Mouse (Mus musculus) kidney, embryonic 15.5 days (tissue): ENCODE results near the gene Hist1h1e. TPM values are rescaled to one million over a fixed set of nuclear protein-coding genes. Genes with fewer than 3 reads are reported as not detected.
"Not testable (repeated sequence)": the region's sequence is repeated elsewhere in the genome, so short reads cannot be mapped to it uniquely, and the experiment has no call there.

Source experiments
- ATAC-seq: fragments of 200-750 bp; cut with Nextera tagmentation; replicated peaks from 2 replicates; pipeline ENCODE4 v1.8.0; 2017; ENCODE audit warnings: moderate TSS enrichment; ENCODE audit not compliant: low FRiP score
- H3K27ac ChIP-seq: fragments of 300-500 bp; sonication (generic); 2 replicates; pipeline ENCODE4 v1.5.1; 2015; ENCODE audit warnings: mild to moderate bottlenecking, inconsistent platforms
- H3K27me3 ChIP-seq: fragments of 300-500 bp; sonication (generic); 2 replicates; pipeline ENCODE4 v1.6.1; 2015; ENCODE audit warnings: inconsistent platforms
- H3K36me3 ChIP-seq: fragments of 300-500 bp; sonication (generic); 2 replicates; pipeline ENCODE4 v1.6.1; 2015; ENCODE audit warnings: inconsistent platforms
- H3K4me1 ChIP-seq: fragments of 300-500 bp; sonication (generic); 2 replicates; pipeline ENCODE4 v1.6.1; 2015; ENCODE audit warnings: inconsistent platforms
- H3K4me2 ChIP-seq: fragments of 300-500 bp; sonication (generic); 2 replicates; pipeline ENCODE4 v1.6.1; 2015; ENCODE audit warnings: moderate library complexity, mild to moderate bottlenecking, inconsistent platforms
- H3K4me3 ChIP-seq: fragments of 300-500 bp; sonication (generic); replicated peaks from 2 replicates; pipeline ENCODE4 v1.5.1; 2015; ENCODE audit warnings: mild to moderate bottlenecking, inconsistent platforms
- H3K9ac ChIP-seq: fragments of 300-500 bp; sonication (generic); 2 replicates; pipeline ENCODE4 v1.6.1; 2015; ENCODE audit warnings: mild to moderate bottlenecking, inconsistent platforms
- H3K9me3 ChIP-seq: fragments of 300-500 bp; sonication (generic); replicated peaks from 2 replicates; pipeline ENCODE4 v1.6.1; 2016; ENCODE audit warnings: inconsistent platforms
- WGBS: fragments of 180-500 bp; shearing (Covaris S2); methylation state at CpG from one replicate; pipeline ENCODE4 v1.1.7; 2015; ENCODE audit warnings: mixed read lengths; 5-methylcytosine and 5-hydroxymethylcytosine counted together
- polyA plus RNA-seq: library from polyadenylated mRNA; unstranded; fragments of >200 nt; fragmentation: Nextera tagmentation; extraction: Ambion mirVana; gene quantifications from 2 replicates; pipeline ENCODE4 v1.2.1, GENCODE M21; 2015

Gene Hist1h1e
- polyA plus RNA-seq = 19.7 and 21.1 TPM in 2 replicates

DNA sequence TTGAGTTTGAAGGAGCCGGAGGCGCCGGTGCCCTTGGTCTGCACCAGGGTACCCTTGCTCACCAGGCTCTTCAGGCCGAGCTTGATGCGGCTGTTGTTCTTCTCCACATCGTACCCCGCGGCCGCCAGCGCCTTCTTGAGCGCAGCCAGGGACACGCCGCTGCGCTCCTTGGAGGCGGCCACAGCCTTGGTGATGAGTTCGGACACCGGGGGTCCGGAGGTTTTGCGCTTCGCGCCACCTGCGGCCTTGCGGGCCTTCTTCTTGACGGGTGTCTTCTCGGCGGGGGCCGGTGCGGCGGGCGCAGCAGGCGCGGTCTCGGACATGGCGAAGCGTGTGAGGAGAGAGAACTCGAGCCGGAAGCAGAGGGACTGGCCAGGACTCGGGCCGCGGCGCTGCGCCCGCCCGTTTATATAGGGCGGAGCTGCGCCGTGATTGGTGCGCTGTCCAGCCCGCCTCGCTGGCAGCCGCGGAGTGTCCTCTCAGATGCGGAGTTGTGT is at the start of gene Hist1h1e:
Gene Hist1h1e (minus strand): TSS at position 384 of the 497 bp plus-strand sequence.
- H3K27me3 ChIP-seq, H3K9me3 ChIP-seq, H3K36me3 ChIP-seq: not testable (repeated sequence)
- peak within 1 kb of the TSS; percentile 94 for H3K9ac ChIP-seq
- peak within 1 kb of the TSS; percentile 73 for H3K4me3 ChIP-seq
- H3K27ac ChIP-seq = peak within 1 kb of the TSS; percentile 99
- under 1% methylated on average over 53 of the region's 53 CpGs for WGBS
- peak within 1 kb of the TSS; percentile 84 for H3K4me2 ChIP-seq
- peak; percentile 93 for ATAC-seq
- H3K4me1 ChIP-seq = peaks cover 17% of the 10 kb centered on the region

DNA sequence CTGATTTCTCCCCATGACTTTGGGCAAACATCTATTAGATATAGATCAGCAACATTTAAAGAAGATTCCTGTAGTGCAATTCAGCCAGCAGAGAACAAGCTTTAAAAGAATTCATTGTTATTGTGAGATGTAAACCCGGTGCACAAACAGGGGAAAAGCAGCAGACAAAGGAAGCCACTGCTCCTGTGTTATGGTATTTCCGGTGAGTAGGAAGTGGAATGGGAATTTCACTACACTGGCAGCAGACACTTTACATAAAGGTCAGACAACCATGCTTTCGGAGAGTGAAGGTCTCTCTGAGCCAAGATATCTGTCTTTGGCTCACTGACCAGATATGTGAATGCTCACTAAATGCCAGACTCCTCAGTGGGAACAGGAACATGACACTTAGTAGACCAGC is 40.2 kb upstream of the Hist1h1e start:
- H3K4me2 ChIP-seq = no peak overlapping the region
- no peak overlapping the region for H3K4me3 ChIP-seq
- no peak overlapping the region for H3K27ac ChIP-seq
- WGBS = 72% methylated on average over 3 of the region's 3 CpGs
- H3K4me1 ChIP-seq = no peaks in the 10 kb centered on the region
- no peak overlapping the region for H3K9ac ChIP-seq
- no peaks in the 10 kb centered on the region for H3K36me3 ChIP-seq
- no peaks in the 10 kb centered on the region for H3K27me3 ChIP-seq
- no peak for ATAC-seq
- H3K9me3 ChIP-seq = no peaks in the 10 kb centered on the region

DNA sequence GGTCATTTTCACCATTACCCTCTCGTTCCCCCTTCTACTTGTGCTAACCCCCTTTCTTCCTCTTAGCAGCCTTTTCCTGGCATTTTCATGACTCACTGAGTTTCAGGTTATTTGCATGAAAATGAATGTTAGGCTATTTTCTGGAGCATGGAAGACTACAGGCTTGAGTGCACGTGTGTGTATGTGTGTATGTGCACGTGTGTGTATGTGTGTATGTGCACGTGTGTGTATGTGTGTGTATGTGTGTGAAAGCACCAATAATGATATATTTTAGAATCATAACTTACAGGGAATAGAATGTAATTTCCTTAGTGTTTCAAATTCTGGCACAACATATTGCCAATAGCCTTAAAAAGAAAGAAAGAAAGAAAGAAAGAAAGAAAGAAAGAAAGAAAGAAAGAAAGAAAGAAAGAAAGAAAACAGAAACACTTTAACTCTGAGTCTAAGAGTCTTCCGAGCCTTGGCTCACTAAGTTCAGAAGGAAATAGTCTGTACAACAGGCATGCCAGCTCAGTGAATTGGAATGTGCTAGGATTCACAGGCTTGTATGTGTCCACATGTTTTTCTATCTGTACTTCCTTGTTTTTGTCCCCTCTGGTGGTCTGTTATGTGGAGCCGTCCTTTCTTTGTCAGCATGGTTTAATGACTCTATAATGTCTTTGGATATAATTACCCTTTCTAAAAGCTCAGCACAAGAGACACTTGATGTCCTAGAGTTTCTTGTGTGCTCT is 37.4 kb upstream of the Hist1h1e start:
- no peak overlapping the region for H3K4me2 ChIP-seq
- H3K27ac ChIP-seq = no peak overlapping the region
- WGBS = 63% methylated on average over 6 of the region's 6 CpGs
- H3K9me3 ChIP-seq = no peaks in the 10 kb centered on the region
- no peaks in the 10 kb centered on the region for H3K4me1 ChIP-seq
- ATAC-seq = no peak
- no peaks in the 10 kb centered on the region for H3K27me3 ChIP-seq
- no peak overlapping the region for H3K9ac ChIP-seq
- H3K36me3 ChIP-seq = no peaks in the 10 kb centered on the region
- H3K4me3 ChIP-seq = no peak overlapping the region

DNA sequence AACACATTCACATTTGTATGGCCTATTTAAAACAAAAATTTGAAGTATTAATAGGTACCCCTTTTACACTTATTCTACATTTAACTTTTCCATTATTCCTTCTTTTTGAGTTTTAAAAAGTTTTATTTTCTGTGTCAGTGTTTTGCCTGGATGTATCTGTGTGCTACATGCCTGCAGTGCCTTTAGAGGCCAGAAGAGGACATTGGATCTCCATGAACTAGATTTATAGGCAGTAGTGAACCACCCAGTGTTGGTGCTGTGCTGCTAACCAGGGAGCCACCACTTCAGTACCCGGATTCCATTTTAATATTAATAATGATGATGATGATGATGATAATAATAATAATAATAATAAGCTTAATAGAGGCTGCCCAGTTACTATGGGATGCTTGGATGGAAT is 8.3 kb upstream of the Hist1h1e start:
- no peaks in the 10 kb centered on the region for H3K27me3 ChIP-seq
- H3K36me3 ChIP-seq = no peaks in the 10 kb centered on the region
- WGBS = 44% methylated on average over 1 of the region's 1 CpGs
- no peak overlapping the region for H3K9ac ChIP-seq
- H3K4me2 ChIP-seq = no peak overlapping the region
- no peak overlapping the region for H3K27ac ChIP-seq
- H3K4me1 ChIP-seq = no peaks in the 10 kb centered on the region
- H3K4me3 ChIP-seq = no peak overlapping the region
- ATAC-seq = no peak
- H3K9me3 ChIP-seq = no peaks in the 10 kb centered on the region

DNA sequence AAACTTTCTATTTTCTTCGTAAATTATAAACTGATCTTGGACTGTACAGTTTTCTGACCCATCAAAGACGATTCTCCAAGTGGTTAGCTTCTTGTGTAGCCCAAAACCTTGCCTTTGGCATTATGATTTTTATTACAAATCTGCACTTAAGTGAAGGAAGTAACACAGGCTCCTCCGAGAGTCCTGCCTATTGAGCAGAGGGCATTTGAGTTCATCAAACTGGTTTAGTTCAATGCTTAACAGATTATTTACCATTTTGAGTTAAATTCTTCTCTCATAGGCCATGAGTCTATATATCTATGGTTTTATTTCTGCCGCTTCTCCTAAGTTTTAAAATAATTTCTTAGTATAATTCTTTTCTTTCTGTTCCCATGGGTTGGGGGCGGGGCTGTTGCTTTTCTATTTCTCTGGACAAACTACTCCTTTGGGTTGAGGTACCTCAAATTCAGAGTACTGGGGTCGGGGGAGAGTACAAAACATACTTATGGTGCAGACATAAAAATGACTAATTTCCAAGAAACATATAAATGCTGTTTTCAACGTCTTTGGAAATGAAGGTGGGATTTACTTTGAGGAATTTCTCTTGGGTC is 598 bp upstream of the Hist1h1e start:
- peak overlapping the region; percentile 94; the same call in 1 of the 2 replicates for H3K9ac ChIP-seq
- 26% methylated on average over 7 of the region's 7 CpGs for WGBS

DNA sequence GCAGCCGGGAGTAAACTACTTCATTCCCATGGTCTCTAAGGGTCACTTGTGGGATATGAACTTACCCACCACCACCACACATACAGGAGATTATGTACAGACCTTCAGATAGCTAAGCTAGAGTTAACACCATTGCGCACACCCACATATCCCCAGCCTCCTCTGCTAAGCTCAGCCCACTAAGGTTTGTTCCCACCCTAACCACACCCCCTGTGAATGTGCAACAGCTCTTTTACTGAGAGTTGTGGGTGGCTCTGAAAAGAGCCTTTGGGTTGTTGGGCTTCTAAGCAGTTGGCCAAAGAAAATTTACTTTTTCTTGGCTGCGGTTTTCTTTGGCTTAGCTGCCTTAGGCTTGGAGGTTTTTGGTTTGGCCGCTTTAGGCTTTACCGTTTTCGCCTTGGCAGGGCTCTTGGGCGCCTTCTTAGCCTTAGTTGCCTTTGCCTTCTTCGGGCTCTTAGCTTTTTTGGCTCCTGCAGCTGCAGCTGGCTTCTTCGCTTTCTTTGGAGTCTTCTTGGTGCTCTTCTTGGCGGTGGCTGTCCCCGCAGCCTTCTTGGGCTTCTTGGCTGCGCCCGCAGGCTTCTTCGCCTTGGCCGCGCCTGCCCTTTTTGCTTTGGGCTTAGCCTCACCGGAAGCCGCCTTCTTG is 705 bp downstream of the Hist1h1e start:
- Histone ChIP-seq H3K27ac (peak overlapping the region; percentile 99), H3K4me3 (peak overlapping the region; percentile 73), H3K27me3 (no peaks in the 10 kb centered on the region), H3K9ac (peak overlapping the region; percentile 94), H3K4me2 (peak overlapping the region; percentile 84), H3K4me1 (peaks cover 17% of the 10 kb centered on the region), H3K9me3 (no peaks in the 10 kb centered on the region), H3K36me3 (no peaks in the 10 kb centered on the region)
- ATAC-seq = peak; percentile 88
- WGBS = under 1% methylated on average over 18 of the region's 18 CpGs

More for the DNA sequence above, 598 bp upstream of the Hist1h1e start:
- H3K4me2 ChIP-seq = peak overlapping the region; percentile 84
- no peak for ATAC-seq
- no peaks in the 10 kb centered on the region for H3K9me3 ChIP-seq
- H3K27ac ChIP-seq = peak overlapping the region; percentile 99
- H3K4me1 ChIP-seq = peaks cover 17% of the 10 kb centered on the region
- H3K36me3 ChIP-seq = no peaks in the 10 kb centered on the region
- H3K4me3 ChIP-seq = peak overlapping the region; percentile 73
- no peaks in the 10 kb centered on the region for H3K27me3 ChIP-seq

DNA sequence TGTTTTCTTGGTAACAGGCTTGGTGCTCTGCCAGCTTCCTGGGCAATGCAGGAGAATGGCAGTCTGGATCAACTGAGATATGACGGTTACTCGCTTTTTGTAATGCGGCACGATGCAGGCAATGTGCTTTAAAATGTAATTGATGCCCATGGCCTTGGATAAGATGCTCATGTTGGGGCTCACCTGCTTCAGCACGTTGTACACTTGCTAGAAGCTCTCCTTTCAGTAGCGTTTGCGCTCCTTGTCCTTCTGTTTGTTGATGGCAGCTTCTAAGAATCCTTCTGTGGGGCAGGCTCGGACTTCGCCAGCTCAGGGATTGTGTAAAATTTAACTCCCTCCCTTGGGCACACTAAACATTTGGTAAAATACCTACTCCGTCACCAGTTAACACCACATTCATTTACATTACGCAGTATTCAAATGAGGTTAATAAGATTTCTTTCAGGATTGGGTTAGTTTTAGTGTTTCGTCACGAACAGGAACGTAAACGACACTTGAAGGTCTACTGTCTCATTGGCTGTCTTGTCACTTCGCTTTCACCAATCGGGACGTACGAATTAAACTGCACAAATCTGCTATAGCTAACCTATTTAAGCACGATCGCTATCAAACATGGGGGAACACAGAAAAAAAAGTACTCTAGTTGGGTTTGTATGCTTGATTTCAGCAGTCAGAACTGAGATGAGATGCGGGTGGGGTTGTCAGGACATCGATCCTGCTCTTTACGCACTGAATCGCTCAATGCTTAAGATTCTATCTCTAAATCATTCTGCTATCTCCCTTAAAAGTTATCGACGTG is 1.4 kb downstream of the Hist1h1e start, which contains the start of gene Hist1h2be:
Gene Hist1h2be (minus strand): TSS at position 392 of the 799 bp plus-strand sequence.
- peaks cover 17% of the 10 kb centered on the region for H3K4me1 ChIP-seq
- H3K9me3 ChIP-seq = no peaks in the 10 kb centered on the region
- peak; percentile 88 for ATAC-seq
- H3K27ac ChIP-seq = peak within 1 kb of the TSS; percentile 99
- WGBS = under 1% methylated on average over 27 of the region's 27 CpGs
- peak within 1 kb of the TSS; percentile 84 for H3K4me2 ChIP-seq
- no peaks in the 10 kb centered on the region for H3K27me3 ChIP-seq
- H3K9ac ChIP-seq = peak within 1 kb of the TSS; percentile 94
- H3K36me3 ChIP-seq = no peaks in the 10 kb centered on the region
- H3K4me3 ChIP-seq = peak within 1 kb of the TSS; percentile 73

DNA sequence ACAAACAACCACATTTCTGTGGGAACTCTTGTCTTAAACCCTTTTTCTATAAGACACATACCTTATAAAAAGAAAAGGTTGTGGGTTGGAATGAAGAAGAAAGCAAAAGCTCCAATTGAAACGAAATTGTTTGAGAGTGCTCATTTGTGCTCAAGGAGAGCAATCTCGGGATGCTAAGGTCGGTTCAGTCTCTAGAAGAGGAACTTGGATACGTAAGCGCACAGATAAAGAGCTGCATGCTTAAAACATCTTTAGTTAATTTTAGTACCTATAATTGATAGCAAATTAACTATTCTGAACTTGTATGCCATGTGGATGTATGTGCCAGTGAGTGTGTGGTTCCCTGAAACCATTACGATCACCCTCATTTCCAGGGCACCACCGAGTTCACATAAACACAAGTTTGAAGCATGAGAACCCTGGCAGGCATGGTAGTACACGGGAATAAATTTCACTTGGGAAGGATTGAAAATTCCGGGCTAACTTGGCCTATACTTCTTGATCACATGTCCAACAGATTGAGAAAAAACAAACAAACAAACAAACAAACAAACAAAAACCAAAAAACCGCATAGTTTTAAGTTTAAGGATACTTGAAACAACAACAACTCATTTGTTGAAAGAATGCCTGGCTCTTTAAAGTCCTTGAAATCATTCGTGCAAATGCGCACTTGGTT is 2.2 kb downstream of the Hist1h1e start:
- H3K27ac ChIP-seq = peak overlapping the region; percentile 99
- peaks cover 17% of the 10 kb centered on the region for H3K4me1 ChIP-seq
- no peaks in the 10 kb centered on the region for H3K36me3 ChIP-seq
- peak overlapping the region; percentile 84 for H3K4me2 ChIP-seq
- WGBS = 48% methylated on average over 12 of the region's 12 CpGs
- no peaks in the 10 kb centered on the region for H3K27me3 ChIP-seq
- peak overlapping the region; percentile 73 for H3K4me3 ChIP-seq
- no peaks in the 10 kb centered on the region for H3K9me3 ChIP-seq
- ATAC-seq = no peak
- H3K9ac ChIP-seq = peak overlapping the region; percentile 69

DNA sequence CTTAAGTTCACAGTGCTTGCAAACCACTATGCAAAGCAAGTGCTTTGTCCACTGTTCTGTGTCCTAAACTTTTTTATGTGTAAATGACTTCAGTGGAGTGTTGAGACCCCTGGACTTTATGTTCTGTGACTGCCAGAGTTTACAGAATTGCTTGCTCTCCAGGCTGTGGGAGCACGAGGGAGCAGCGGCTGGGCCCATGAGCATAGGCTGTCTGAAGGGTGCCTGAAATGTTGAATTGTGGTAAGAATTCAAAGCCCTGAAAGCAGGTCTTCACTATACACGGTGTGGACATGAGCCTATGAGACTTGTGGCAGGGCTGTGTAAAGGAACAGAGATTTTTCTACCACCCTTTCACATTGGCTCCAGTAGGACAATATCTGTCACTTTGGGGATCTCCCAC is 10.7 kb downstream of the Hist1h1e start:
- H3K36me3 ChIP-seq = no peaks in the 10 kb centered on the region
- H3K27ac ChIP-seq = peak overlapping the region; percentile 48; the same call in 1 of the 2 replicates
- no peak overlapping the region for H3K4me3 ChIP-seq
- H3K9ac ChIP-seq = no peak overlapping the region
- no peaks in the 10 kb centered on the region for H3K4me1 ChIP-seq
- H3K4me2 ChIP-seq = no peak overlapping the region
- WGBS = 58% methylated on average over 3 of the region's 3 CpGs
- H3K27me3 ChIP-seq = no peaks in the 10 kb centered on the region
- no peaks in the 10 kb centered on the region for H3K9me3 ChIP-seq
- peak; percentile 73 for ATAC-seq

DNA sequence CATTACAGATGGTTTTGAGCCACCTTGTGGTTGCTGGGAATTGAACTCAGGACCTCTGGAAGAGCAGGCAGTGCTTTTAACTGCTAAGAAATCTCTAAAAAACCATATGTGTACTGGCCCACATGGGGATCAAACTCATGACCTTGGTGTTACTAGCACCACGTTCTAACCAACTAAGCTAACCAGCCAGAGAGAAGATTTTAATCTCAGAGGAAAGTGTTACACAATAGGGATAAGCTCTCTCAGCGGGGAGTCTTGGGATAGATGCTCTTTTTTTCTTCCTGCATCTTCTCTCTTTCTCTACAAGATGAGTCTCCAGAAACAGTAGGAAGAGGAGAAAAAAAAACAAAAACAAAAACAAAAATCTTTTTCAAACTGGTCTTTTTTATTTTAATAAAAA is 12.0 kb downstream of the Hist1h1e start:
- Histone ChIP-seq H3K27me3 (no peaks in the 10 kb centered on the region), H3K4me2 (no peak overlapping the region), H3K27ac (no peak overlapping the region), H3K4me3 (no peak overlapping the region), H3K36me3 (no peaks in the 10 kb centered on the region), H3K9me3 (no peaks in the 10 kb centered on the region), H3K9ac (no peak overlapping the region), H3K4me1 (no peaks in the 10 kb centered on the region)
- ATAC-seq = no peak
- WGBS = 59% methylated on average over 2 of the region's 2 CpGs

DNA sequence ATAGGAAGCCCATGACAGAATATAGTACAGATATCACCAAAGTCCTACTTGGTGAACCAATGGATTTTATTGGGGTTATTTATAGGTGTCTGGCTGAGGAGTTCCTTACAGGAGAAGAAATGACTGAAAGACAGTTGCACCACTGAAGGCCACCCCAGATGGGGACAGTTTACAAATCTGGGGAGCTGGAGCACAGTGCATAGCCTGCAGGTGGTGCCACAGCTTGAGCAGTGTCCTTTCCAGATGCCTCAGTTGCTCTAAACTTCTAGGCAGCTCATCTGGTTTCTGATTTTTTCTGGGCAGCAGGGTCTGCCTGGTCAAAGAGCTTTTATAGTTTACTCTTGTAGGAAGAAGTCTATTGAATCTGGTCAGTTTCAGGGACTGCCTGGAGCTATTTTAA is 12.5 kb downstream of the Hist1h1e start:
- H3K36me3 ChIP-seq = no peaks in the 10 kb centered on the region
- no peaks in the 10 kb centered on the region for H3K4me1 ChIP-seq
- no peak overlapping the region for H3K9ac ChIP-seq
- H3K4me3 ChIP-seq = no peak overlapping the region
- no peaks in the 10 kb centered on the region for H3K27me3 ChIP-seq
- no peak overlapping the region for H3K27ac ChIP-seq
- no peak overlapping the region for H3K4me2 ChIP-seq
- no peak for ATAC-seq
- H3K9me3 ChIP-seq = no peaks in the 10 kb centered on the region
